Mouse (Mus musculus): Measurements from ENCODE around the gene Zbtb9.

Gene Zbtb9

GRCm38 (mm10) chr17:26947231-26948100, 25.5 kb upstream of the Zbtb9 start:
- no peak for DNase-seq (ENCODE audit: low spot score)

GRCm38 (mm10) chr17:26948316-26949050, 24.5 kb upstream of the Zbtb9 start:
- no peak for DNase-seq (ENCODE audit: low spot score)

GRCm38 (mm10) chr17:26949051-26949577, 23.9 kb upstream of the Zbtb9 start:
- DNase-seq (ENCODE audit: low spot score), result no peak

GRCm38 (mm10) chr17:26949866-26950265, 23.1 kb upstream of the Zbtb9 start:
- no peak for DNase-seq (ENCODE audit: low spot score)

GRCm38 (mm10) chr17:26950560-26951288, 22.2 kb upstream of the Zbtb9 start:
- DNase-seq (ENCODE audit: low spot score), result no peak

- peak; percentile 57 for DNase-seq (ENCODE audit: low spot score)
Measured at GRCm38 (mm10) chr17:26951406-26951805, 21.6 kb upstream of the Zbtb9 start.

- DNase-seq (ENCODE audit: low spot score), result no peak
Measured at GRCm38 (mm10) chr17:26951952-26952877, 20.8 kb upstream of the Zbtb9 start.

- no peak for DNase-seq (ENCODE audit: low spot score)
Measured at GRCm38 (mm10) chr17:26953201-26953600, 19.8 kb upstream of the Zbtb9 start.

- no peak for DNase-seq (ENCODE audit: low spot score)
Measured at GRCm38 (mm10) chr17:26953726-26954125, 19.2 kb upstream of the Zbtb9 start.

- DNase-seq (ENCODE audit: low spot score), result no peak
Measured at GRCm38 (mm10) chr17:26956309-26956708, 16.7 kb upstream of the Zbtb9 start.

- no peak for DNase-seq (ENCODE audit: low spot score)
Measured at GRCm38 (mm10) chr17:26956895-26957294, 16.1 kb upstream of the Zbtb9 start.

- no peak for DNase-seq (ENCODE audit: low spot score)
Measured at GRCm38 (mm10) chr17:26957872-26958271, 15.1 kb upstream of the Zbtb9 start.

GRCm38 (mm10) chr17:26958880-26959279, 14.1 kb upstream of the Zbtb9 start:
- DNase-seq (ENCODE audit: low spot score), result no peak

- DNase-seq (ENCODE audit: low spot score), result no peak
Measured at GRCm38 (mm10) chr17:26959815-26960214, 13.2 kb upstream of the Zbtb9 start.

GRCm38 (mm10) chr17:26961572-26962240, 11.3 kb upstream of the Zbtb9 start:
- no peak for DNase-seq (ENCODE audit: low spot score)

- DNase-seq (ENCODE audit: low spot score), result no peak
Measured at GRCm38 (mm10) chr17:26966993-26967392, 6.0 kb upstream of the Zbtb9 start.

GRCm38 (mm10) chr17:26967477-26967876, 5.5 kb upstream of the Zbtb9 start:
- DNase-seq (ENCODE audit: low spot score), result no peak

- no peak for DNase-seq (ENCODE audit: low spot score)
Measured at GRCm38 (mm10) chr17:26968200-26968611, 4.8 kb upstream of the Zbtb9 start.

- no peak for DNase-seq (ENCODE audit: low spot score)
Measured at GRCm38 (mm10) chr17:26969257-26969656, 3.7 kb upstream of the Zbtb9 start.

GRCm38 (mm10) chr17:26970221-26970620, 2.7 kb upstream of the Zbtb9 start:
- DNase-seq (ENCODE audit: low spot score), result no peak

Measured in ovary, adult 18-20 months (tissue).